Comparison of ENCODE assay signal across 8 mouse cellular contexts in the genomic region with DNA sequence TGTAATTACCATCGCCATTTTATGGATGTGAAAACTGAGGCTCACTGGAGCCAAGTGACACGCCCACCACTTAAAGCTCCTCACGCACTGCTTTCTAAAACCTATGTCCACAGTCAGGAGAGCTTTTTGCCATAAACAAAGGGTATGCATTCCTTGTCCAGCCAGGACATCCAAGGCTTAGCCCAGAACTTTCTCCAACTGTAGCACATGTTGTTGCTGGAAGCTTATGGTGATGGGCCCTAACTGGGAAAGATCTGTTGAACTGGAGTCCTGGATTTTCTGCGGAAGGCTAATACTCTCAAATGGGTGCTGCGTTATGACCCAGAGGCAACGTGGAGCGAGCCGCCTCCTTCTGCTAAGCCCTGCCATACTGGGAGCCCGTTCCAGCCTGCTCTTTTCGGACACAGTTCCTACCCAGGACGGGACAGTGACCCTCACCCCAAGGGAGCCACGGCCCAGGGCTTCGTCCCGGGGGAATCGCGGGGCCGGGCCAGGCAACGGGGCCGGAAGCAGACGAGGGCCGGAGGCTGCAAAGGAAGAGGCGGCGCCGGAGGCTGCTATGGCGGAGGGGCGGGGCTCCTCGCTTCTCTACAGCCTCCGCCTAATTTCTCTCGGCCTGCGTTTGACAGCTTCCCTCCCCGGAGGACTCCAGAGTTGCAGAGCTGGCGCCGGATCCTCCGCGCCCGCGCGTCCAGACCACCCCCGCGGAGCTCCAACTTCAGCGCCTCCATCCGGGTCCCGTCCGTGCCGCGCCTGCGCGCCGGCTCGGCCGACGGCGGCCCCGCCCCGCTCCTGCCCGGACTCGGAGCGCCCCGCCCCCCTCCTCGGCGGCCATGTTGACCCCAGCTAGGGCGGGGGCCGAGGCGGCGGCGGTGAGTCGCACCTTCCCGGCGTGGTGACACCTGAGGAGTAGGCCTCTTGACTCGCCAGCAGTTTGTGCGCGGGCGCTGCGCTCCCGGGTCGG. TPM values are rescaled to one million over a fixed set of nuclear protein-coding genes. Genes with fewer than 3 reads are reported as not detected.
A peak's percentile ranks its signal among the peaks of the same experiment; 100 is the strongest.
DNase-seq lines count a peak whose midpoint lies in the region; ATAC-seq lines count a peak whose summit lies in the region.

A gene (minus strand): TSS at position 767 of the 964 bp plus-strand sequence.

- DNase-seq in adrenal gland, adult 2 months: peak; percentile 95
- peak; percentile 93 for DNase-seq in embryo, embryonic 10.5 days (ENCODE audit: low spot score)
- peak; percentile 93 for DNase-seq in gastrocnemius, postnatal 25 days
- DNase-seq in left cerebral cortex, postnatal 14 days (ENCODE audit: low spot score in 2 of 2): peak; percentile 92 to 94
- peak; percentile 94 for DNase-seq in right cerebral cortex, postnatal 25 days
- DNase-seq in urinary bladder, postnatal 36 days (ENCODE audit: low spot score in 2 of 2): peak; percentile 90 to 94

- intact Hi-C loops in left cerebral cortex, postnatal 14 days (cut with DNase I): loop anchor here (1.0 to 2.0 kb wide), 3 partner anchors 82 to 157 kb away; no protein-coding TSS in a partner anchor

- ATAC-seq in inflammation-experienced regulatory T-cells, adult 6 months: peak; percentile 69
- peak; percentile 50 for ATAC-seq in megakaryocyte-erythroid progenitor cell, adult 5-6 weeks (replicated peaks; ENCODE audit: low FRiP score, low TSS enrichment, poor library complexity, severe bottlenecking)

RNA-seq across cellular contexts. Expression of the gene that starts here (rescaled TPM):
- 10 to 100 TPM; 13.0 to 19.7 TPM for total RNA-seq in adrenal gland, adult 2 months (2021)
- polyA plus RNA-seq in adrenal gland, adult 2 months (2012; rRNA removed): 13.4 and 14.0 TPM in 2 replicates
- 1 to 10 TPM; 8.3 to 9.6 TPM for total RNA-seq in gastrocnemius, postnatal 25 days (2021)
- polyA plus RNA-seq in inflammation-experienced regulatory T-cells, adult 6 months (2017; shearing (Covaris generic)): 10 to 100 TPM; 10.3 to 13.8 (median 11.3) TPM
- 1 to 10 TPM; 6.2 TPM for total RNA-seq in left cerebral cortex, postnatal 14 days (2021)
- total RNA-seq in megakaryocyte-erythroid progenitor cell, adult 5-6 weeks (2014; fragmentation: Nextera tagmentation): 7.0 and 10.1 TPM in 2 replicates
- 2.3 and 12.4 TPM in 2 replicates for total RNA-seq in megakaryocyte-erythroid progenitor cell, adult 5-6 weeks (2017)

Comparison
In these comparisons a context has a peak if more than half of its experiments do, and no peak if none do; other contexts are left out.
1. Peak in every context shown above with its lines: DNase-seq and ATAC-seq.